Mouse (Mus musculus): ENCODE results near the gene Inava. TPM values are rescaled to one million over a fixed set of nuclear protein-coding genes. Genes with fewer than 3 reads are reported as not detected.

Inava gene
- polyA plus RNA-seq (2015; fragmentation: Nextera tagmentation; extraction: Ambion mirVana), result 4.4 and 6.6 TPM in 2 replicates

DNA sequence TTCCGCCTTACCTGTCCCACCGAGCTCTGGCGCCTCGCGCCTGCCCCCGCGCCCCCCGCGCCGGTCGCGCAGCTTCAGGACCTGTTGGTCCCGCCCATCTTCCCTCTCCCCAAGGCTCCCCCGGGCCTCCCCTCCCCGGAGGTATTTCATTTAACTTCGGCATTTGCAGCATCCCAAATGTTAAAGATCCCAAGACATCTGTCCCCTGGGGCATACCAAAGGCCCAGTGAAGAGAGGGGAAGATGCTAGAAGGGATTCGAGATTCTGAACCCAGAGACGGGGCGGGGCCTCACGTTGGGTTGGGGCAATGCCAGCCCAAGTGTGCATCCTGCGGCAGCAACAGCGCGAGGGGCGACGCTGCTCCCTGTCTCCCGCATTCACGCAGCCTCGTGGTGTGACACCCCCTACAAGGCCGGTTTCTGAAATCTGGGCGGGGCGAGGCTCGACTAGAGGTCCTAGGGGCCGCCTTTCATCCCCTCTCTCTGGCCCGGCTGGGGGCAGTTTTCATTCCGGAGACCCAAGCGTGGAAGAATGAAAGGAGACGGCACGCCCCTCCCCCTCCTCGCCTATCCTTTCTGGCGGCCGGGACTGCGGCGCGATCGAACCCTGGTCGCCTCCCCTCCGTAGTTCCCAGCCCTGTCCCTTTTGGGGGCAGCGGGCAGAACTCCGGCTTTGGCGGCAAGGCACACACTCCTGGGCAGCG is at the start of gene Inava:
Gene Inava, minus strand, starts transcription at position 373 of the 703 bp plus-strand sequence.
- no peaks in the 10 kb centered on the region for H3K9me3 ChIP-seq
- H3K9ac ChIP-seq (replicated peaks), result peak within 1 kb of the TSS; percentile 70
- H3K4me3 ChIP-seq, result peak within 1 kb of the TSS; percentile 63
- H3K27me3 ChIP-seq, result no peaks in the 10 kb centered on the region
- H3K27ac ChIP-seq (replicated peaks), result peak within 1 kb of the TSS; percentile 64
- H3K4me2 ChIP-seq (replicated peaks), result peak within 1 kb of the TSS; percentile 86
- H3K4me1 ChIP-seq, result peaks cover 48% of the 10 kb centered on the region
- H3K36me3 ChIP-seq, result no peaks in the 10 kb centered on the region
- under 1% methylated on average over 46 of the region's 51 CpGs for WGBS
- ATAC-seq (replicated peaks), result peak; percentile 83

DNA sequence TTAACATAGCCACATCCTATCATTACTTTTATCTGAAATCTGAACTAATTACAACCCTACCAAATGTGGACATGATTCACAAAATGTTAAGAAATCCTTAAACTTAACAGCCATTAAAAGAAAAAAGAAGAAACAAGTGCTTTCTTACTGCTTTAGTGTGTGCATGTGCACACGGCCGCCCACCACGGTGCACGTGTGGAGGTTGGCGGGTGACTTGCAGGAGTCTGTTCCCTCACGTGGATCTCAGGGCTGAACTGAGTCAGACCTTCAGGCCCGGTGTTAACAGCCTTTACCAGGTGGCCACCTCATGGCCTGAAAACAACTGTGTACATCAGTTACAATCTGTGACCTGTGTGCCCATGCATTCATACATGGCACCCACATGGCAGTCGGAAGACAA is 43.3 kb upstream of the Inava start:
- Histone ChIP-seq H3K36me3 (peaks cover 79% of the 10 kb centered on the region), H3K4me3 (no peak overlapping the region), H3K27me3 (no peaks in the 10 kb centered on the region), H3K9me3 (no peaks in the 10 kb centered on the region), H3K27ac (replicated peaks) (no peak overlapping the region), H3K9ac (replicated peaks) (no peak overlapping the region), H3K4me1 (no peaks in the 10 kb centered on the region), H3K4me2 (replicated peaks) (no peak overlapping the region)
- WGBS, result 95% methylated on average over 8 of the region's 8 CpGs
- ATAC-seq (replicated peaks), result no peak

DNA sequence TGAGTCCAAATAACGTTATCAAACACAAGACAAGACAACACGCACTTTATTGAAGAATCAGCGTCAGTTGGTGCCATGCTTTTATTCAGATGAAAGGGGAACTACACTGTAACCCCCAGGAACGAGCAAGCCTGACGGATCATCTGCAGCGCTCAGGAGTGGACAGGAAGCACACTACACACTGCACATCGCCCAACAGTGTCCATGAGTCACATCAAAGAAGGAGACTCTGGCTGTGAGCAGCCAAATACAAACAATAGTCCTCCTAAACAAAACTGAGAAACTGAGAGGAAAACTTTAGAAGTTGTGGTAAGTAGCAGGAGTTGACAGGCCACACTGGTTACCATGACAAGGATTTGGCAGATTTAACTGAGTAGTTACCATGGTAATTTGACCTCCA is 34.2 kb upstream of the Inava start:
- Histone ChIP-seq H3K27ac (replicated peaks) (no peak overlapping the region), H3K27me3 (no peaks in the 10 kb centered on the region), H3K4me2 (replicated peaks) (no peak overlapping the region), H3K4me3 (no peak overlapping the region), H3K4me1 (no peaks in the 10 kb centered on the region), H3K9ac (replicated peaks) (no peak overlapping the region), H3K9me3 (no peaks in the 10 kb centered on the region), H3K36me3 (peaks cover 40% of the 10 kb centered on the region)
- WGBS, result 68% methylated on average over 7 of the region's 7 CpGs
- no peak for ATAC-seq (replicated peaks)

DNA sequence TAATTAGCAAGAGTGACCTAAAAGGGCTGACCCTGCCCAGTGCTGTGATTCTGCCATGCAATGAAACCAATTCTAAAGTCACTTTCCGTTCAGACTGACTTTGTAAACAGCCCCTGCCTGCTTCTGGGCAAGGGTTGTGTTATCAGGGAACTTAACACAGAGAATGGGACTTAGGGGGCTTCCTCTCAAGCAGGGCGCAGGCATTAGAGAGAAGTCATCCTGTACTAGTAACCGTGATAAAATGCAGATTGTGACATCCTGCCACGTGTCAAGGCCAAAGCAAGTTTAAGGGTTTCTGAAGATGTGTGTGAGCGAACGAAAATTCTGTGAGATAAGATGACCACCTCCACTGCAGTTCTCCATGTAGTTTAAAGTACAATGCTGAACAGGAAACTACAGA is 32.1 kb upstream of the Inava start:
- Histone ChIP-seq H3K9me3 (no peaks in the 10 kb centered on the region), H3K4me1 (no peaks in the 10 kb centered on the region), H3K4me2 (replicated peaks) (no peak overlapping the region), H3K36me3 (peaks cover 20% of the 10 kb centered on the region), H3K4me3 (no peak overlapping the region), H3K27ac (replicated peaks) (no peak overlapping the region), H3K27me3 (0 out of 2 replicates have a peak, but pooled peaks cover 2% of the 10 kb centered on the region), H3K9ac (replicated peaks) (no peak overlapping the region)
- ATAC-seq (replicated peaks), result no peak
- WGBS, result 78% methylated on average over 6 of the region's 6 CpGs

DNA sequence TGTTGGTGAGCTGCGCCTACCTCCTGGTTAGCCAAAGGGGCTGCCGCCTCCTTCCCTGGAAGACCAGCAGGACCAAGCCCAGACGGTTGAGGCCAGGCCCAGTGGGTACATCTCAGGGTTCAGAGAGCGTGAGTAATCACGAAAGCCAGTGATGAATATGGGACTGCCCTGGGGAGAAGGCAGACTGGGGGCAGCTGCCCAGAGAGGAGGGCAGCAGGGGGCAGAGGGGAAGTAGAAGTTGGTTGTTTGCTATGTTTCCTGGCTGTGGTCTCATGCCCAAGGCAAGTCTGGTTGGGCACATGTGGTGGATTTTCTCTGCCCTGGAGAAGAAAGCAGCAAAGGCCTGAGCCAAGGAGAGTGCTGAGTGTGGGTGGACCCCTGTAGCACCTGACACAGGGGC is 29.3 kb upstream of the Inava start:
- no peak overlapping the region for H3K4me2 ChIP-seq (replicated peaks)
- peaks cover 14% of the 10 kb centered on the region for H3K4me1 ChIP-seq
- no peak overlapping the region for H3K9ac ChIP-seq (replicated peaks)
- no peak overlapping the region for H3K27ac ChIP-seq (replicated peaks)
- WGBS, result 82% methylated on average over 5 of the region's 5 CpGs
- H3K27me3 ChIP-seq, result peaks cover 17% of the 10 kb centered on the region; the same call in 1 of the 2 replicates
- H3K36me3 ChIP-seq, result peaks cover 4% of the 10 kb centered on the region; the same call in 1 of the 2 replicates
- no peaks in the 10 kb centered on the region for H3K9me3 ChIP-seq
- no peak overlapping the region for H3K4me3 ChIP-seq
- ATAC-seq (replicated peaks), result no peak

DNA sequence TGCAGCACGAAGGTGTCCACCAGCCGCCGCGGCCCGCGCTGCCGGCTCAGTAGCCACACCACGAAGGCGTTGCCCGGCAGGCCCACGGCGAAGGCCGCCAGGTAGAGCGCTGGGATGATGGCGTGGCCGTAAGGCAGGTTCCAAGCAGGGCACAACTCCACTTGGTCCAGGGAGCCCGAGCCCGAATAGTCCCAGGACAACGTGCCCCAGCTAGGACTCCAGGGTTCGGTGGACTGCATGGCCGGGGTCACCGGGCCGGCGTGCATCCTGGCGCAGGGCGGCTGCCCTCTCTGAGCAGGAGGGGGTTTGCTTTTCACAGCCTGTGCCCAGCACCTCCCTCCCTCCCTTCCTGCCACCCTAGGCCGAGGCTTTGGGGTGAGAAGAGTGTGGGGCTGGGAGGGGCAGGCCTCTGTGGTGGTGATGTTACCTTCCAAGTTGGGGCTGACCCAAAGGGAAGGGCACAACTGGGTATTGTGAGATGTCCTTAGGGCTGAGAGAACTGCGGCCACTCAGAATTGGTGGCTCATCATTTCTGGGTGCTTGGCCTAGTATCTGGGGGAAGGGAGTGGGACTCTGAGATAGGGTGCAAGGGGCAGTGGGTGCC is 26.7 kb upstream of the Inava start, which contains the start of gene Gpr25:
Gene Gpr25, minus strand, starts transcription at position 239 of the 604 bp plus-strand sequence.
- ATAC-seq (replicated peaks), result peak; percentile 57
- Histone ChIP-seq H3K27me3 (peaks cover 24% of the 10 kb centered on the region; the same call in 1 of the 2 replicates), H3K9me3 (no peaks in the 10 kb centered on the region), H3K4me2 (replicated peaks) (peak within 1 kb of the TSS; percentile 87), H3K4me1 (peaks cover 14% of the 10 kb centered on the region), H3K27ac (replicated peaks) (no peak within 1 kb of the TSS), H3K4me3 (peak within 1 kb of the TSS; percentile 51), H3K36me3 (no peaks in the 10 kb centered on the region), H3K9ac (replicated peaks) (peak within 1 kb of the TSS; percentile 65)
- WGBS, result 7% methylated on average over 28 of the region's 28 CpGs

DNA sequence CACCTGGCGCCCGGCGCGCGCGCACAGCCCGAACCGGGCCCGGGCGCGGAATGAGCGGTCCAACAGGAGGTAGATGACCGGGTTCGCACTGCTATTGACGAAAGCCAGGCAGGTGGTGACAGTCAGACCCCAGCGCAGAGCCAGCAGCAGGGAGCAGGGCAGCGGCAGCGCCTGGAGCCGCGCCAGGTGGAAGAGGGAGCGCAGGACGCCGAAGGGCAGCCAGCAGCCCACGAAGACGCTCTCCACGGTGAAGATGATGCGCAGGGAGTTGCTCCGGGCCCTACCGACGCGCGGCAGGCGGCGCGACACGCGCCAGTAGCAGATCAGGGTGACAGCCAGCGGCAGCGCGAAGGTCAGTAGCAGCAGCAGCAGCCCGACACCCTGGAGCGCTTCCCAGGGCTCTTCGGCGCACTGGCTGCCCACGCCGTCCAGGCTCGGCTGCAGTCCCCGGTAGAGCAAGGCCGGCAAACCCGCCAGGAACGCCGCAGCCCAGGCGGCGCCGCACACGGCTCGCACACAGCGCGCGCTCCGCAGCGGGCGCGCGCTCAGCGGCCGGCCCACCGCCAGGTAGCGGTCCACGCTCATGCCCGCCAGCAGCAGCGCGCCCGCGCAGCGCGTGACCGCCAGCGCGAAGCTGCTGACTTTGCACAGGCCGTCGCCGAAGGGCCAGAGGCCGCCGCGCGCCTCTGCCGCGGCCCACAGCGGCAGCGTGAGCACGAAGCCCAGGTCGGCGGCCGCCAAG is 26.0 kb upstream of the Inava start:
- H3K4me1 ChIP-seq, result peaks cover 14% of the 10 kb centered on the region
- under 1% methylated on average over 95 of the region's 95 CpGs for WGBS
- peak overlapping the region; percentile 51 for H3K4me3 ChIP-seq
- H3K27ac ChIP-seq (replicated peaks), result no peak overlapping the region
- H3K4me2 ChIP-seq (replicated peaks), result peak overlapping the region; percentile 87
- peak overlapping the region; percentile 65 for H3K9ac ChIP-seq (replicated peaks)
- H3K9me3 ChIP-seq, result no peaks in the 10 kb centered on the region
- ATAC-seq (replicated peaks), result peak; percentile 87
- H3K36me3 ChIP-seq, result no peaks in the 10 kb centered on the region
- H3K27me3 ChIP-seq, result peaks cover 24% of the 10 kb centered on the region; the same call in 1 of the 2 replicates

DNA sequence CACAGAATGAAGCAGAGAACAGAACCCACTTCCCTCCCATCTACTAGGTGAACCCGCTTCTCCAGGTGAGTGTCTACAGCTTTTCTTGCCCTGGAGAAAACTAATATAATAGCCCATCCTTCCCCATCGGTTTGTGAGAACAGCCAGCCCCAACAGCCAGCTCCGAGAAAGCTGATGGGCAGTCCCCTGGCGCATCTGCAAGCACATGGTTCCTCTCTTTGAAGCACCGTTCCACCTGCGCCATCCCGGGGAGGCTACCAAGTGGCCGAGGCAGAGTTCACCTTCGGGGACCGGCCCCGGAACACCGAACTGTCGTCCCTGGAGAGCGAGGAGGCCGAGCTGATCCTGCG is 25.5 kb upstream of the Inava start:
- 3% methylated on average over 16 of the region's 16 CpGs for WGBS
- Histone ChIP-seq H3K36me3 (no peaks in the 10 kb centered on the region), H3K27ac (replicated peaks) (no peak overlapping the region), H3K4me1 (peaks cover 14% of the 10 kb centered on the region), H3K4me3 (peak overlapping the region; percentile 51), H3K9ac (replicated peaks) (peak overlapping the region; percentile 65), H3K9me3 (no peaks in the 10 kb centered on the region), H3K27me3 (peaks cover 24% of the 10 kb centered on the region; the same call in 1 of the 2 replicates), H3K4me2 (replicated peaks) (peak overlapping the region; percentile 87)
- no peak for ATAC-seq (replicated peaks)

DNA sequence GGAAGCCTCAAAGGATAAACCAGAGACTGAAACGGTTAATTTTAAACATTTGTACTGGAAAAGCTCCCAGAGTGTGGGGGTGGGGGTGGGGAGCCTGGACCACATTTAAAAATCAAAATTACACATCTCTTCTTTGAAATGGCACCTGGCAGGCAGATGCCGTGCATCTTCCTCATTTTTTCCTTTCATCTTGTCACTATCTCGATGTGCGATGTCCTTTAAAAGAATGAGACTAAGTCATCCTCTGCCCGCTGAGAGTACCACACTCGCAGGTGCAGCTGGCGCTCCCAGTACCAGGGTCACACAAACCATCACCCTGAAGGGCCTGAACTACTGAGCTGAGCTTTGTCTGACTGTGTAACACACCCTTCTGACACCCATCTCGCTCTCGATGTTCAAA is 24.4 kb upstream of the Inava start:
- H3K27ac ChIP-seq (replicated peaks), result no peak overlapping the region
- peaks cover 24% of the 10 kb centered on the region; the same call in 1 of the 2 replicates for H3K27me3 ChIP-seq
- 70% methylated on average over 9 of the region's 9 CpGs for WGBS
- no peak overlapping the region for H3K4me3 ChIP-seq
- peaks cover 14% of the 10 kb centered on the region for H3K4me1 ChIP-seq
- no peaks in the 10 kb centered on the region for H3K9me3 ChIP-seq
- no peak overlapping the region for H3K4me2 ChIP-seq (replicated peaks)
- H3K36me3 ChIP-seq, result no peaks in the 10 kb centered on the region
- no peak overlapping the region for H3K9ac ChIP-seq (replicated peaks)
- no peak for ATAC-seq (replicated peaks)

DNA sequence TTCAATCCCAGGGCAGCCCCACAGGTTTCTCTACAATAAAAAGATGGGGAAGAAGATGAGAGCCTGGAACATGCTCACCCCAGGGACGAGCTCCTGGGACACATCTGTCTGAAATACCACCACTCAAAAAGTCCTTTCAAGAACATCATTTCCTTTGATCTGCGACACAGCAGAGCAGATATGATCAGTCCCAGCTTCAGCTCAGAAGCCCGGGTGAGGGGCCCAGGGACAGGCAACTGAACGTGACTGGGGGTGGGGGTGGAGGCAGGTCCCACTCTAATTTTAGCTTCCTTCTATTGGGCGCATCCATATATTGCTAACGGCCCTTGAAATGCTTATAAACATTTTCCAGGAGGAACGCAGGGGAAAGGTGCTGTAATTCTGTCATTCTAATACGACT is 21.6 kb upstream of the Inava start:
- WGBS, result 59% methylated on average over 8 of the region's 8 CpGs
- H3K4me3 ChIP-seq, result no peak overlapping the region
- ATAC-seq (replicated peaks), result no peak

DNA sequence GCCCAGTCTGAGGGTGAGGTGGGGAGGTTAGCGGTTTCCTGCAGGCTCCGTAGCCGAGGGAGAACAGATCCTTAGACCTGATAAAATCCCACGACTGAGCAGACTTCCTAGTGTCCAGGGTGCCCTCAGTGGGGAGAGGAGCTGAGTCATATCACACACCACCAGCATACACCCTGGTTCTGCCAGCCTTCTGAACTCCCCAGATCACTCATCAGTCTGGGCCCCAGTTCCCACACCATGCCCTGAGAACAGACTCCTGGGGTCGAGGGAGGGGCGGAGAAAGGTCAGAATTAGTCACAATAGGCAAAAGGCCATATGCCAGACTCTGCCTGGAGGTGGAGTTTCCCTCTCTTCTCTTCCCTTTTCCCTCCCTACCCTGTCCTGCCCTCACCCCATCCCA is 21.1 kb upstream of the Inava start:
- peaks cover 8% of the 10 kb centered on the region for H3K4me1 ChIP-seq
- peaks cover 15% of the 10 kb centered on the region; the same call in 1 of the 2 replicates for H3K27me3 ChIP-seq
- no peak overlapping the region for H3K4me2 ChIP-seq (replicated peaks)
- H3K36me3 ChIP-seq, result no peaks in the 10 kb centered on the region
- no peak for ATAC-seq (replicated peaks)
- H3K9me3 ChIP-seq, result no peaks in the 10 kb centered on the region
- no peak overlapping the region for H3K9ac ChIP-seq (replicated peaks)
- H3K4me3 ChIP-seq, result no peak overlapping the region
- 51% methylated on average over 6 of the region's 6 CpGs for WGBS
- H3K27ac ChIP-seq (replicated peaks), result no peak overlapping the region

More for the DNA sequence above, 21.6 kb upstream of the Inava start:
- Histone ChIP-seq H3K4me1 (peaks cover 10% of the 10 kb centered on the region), H3K27ac (replicated peaks) (no peak overlapping the region), H3K9ac (replicated peaks) (no peak overlapping the region), H3K27me3 (peaks cover 17% of the 10 kb centered on the region; the same call in 1 of the 2 replicates), H3K9me3 (no peaks in the 10 kb centered on the region), H3K36me3 (no peaks in the 10 kb centered on the region), H3K4me2 (replicated peaks) (no peak overlapping the region)

DNA sequence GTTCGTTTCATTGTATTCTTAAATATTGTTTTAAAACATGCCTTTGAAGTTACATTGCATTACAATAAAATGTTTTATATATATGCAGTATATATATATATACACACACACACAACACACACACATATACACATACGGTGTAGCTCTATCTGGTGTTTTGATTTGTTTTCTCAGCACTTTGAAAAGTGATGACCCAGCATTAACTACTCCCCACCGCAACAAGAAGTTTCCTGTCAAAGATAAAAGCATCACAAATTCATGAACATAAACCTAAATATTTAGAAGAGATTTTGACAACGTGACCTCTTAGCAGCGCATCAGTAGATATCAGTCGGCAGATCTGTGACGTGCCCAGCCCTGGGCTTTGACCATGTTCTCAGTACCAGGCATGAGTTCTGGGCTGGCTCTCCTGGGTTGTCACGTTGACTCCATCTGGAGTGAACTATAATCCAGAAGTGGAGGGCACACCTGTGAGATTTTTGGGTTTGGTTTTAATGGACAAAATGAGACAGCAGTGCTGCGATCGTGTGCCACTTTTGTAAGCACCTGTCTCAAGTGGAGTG is 20.5 kb upstream of the Inava start:
- no peak for ATAC-seq (replicated peaks)
- H3K4me3 ChIP-seq, result no peak overlapping the region
- H3K4me1 ChIP-seq, result peaks cover 3% of the 10 kb centered on the region
- no peaks in the 10 kb centered on the region for H3K9me3 ChIP-seq
- no peak overlapping the region for H3K4me2 ChIP-seq (replicated peaks)
- H3K36me3 ChIP-seq, result no peaks in the 10 kb centered on the region
- no peak overlapping the region for H3K9ac ChIP-seq (replicated peaks)
- 85% methylated on average over 10 of the region's 10 CpGs for WGBS
- H3K27me3 ChIP-seq, result peaks cover 10% of the 10 kb centered on the region; the same call in 1 of the 2 replicates
- no peak overlapping the region for H3K27ac ChIP-seq (replicated peaks)
